Mouse (Mus musculus): ENCODE measurements at regions not wholly inside any gene's neighbourhood (a gene's known extent, or its start where the extent isn't known, plus 50 kb on each side); places are given as distances from the start of the nearest gene placed in this dataset.
A peak's percentile ranks its signal among the peaks of the same experiment; 100 is the strongest.
"Not testable (repeated sequence)": the region's sequence is repeated elsewhere in the genome, so short reads cannot be mapped to it uniquely, and the experiment has no call there.

DNA sequence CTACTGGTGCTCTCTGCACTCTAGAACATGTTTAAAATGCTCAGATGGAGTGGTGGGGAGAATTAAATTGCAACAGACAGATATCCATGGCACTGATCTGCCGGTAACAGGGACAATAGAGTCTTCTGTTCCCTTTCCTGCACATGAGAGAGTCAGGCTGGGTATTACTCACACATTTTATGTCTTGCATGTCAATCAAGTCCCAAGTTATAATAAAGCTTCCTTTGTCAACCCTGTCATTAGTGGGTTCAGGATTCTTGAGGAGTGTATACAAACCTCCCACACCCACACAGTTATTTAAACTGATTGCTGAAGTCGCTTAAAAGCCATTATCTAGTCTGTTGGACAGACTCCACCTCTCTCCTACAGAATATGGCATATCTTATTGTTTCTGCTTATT is 220.7 kb upstream of the Zfp703 start:
- DNase-seq (ENCODE audit: low spot score): no peak

DNA sequence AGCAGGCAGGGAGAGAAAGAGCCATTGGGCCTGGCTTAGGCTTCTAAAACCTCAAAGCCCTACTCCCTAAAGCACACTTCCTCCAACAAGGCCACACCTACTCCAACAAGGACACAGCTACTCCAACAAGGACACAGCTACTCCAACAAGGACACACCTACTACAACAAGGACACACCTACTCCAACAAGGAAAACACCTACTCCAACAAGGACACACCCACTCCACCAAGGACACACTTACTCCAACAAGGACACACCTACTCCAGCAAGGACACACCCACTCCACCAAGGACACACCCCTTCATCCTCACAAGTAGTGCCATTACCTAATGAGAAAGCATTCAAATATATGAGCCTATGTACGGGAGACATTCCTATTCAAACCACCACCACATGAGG is 216.4 kb upstream of the Zfp703 start:
- DNase-seq (ENCODE audit: low spot score): no peak

DNA sequence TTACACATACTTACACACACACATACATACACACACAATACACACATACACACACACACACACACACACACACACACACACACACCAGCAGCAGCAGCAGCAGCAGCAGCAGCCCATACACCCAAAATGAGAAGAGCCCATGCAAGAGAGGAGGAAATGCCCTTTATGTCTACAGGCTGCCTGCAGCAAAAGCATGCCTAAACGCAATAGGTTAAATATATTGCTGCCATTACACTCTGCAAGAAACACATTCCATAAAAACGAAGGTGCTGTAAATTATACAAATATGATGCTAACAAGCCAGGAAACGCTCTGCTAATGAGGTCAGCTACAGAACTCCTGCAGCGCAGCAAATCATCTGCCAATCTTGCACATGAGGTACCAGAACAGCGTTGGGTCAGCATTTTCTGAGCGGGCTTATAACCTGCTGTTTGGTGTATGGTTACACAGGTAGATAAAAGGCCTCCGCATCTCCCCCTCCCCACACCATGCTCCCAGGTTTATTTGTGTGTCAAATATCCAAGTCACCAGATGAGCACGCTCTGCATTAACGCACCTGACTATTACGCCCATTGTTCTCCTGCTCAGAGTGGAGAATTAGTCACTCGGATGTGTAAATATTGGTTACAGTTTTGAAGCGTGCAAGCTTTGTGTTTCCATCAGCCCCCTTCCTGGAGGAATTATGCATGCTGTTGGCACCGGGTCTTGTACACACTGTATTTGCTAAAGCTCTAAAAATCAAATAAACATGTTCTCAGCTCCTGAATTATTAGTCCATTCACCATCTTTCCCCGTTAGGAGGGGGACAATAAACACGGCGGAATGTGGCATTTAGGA is 214.0 kb upstream of the Zfp703 start:
- DNase-seq (ENCODE audit: low spot score): no peak

DNA sequence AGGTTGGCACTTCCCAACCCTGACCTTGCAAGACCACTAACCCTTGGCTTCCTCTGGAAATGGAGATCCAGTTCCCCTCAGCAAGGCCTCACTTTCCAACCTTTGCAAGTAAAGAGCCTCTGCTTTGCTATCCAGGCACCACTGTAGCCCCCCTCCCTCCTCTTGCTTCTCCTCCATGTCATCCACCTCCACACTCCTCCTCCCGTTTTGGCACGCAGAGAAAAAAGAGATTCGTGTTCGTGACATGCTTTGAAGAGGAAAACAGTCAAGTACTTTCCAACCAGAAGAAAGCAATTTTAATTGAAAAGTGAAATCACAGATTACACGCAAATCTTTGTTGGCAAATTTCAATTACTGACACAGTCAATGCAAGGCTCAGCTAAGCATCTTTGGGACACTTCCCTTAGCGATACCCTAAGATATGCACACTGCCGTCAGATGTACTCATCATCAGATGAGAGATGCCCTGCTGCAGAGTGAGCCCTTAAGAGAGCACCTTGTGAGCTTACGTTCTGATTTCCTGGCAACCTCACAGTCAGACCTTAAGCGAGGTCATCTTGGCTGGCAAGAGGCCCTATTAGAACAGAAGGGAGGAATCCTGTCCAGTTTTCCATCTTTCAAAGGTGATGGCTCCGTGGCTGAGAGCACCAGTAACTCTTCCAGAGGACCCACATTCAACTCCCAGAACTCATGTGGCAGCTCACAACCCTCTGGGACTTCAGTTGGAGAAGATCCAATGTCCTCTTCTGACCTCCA is 208.5 kb upstream of the Zfp703 start:
- DNase-seq (ENCODE audit: low spot score): no peak

DNA sequence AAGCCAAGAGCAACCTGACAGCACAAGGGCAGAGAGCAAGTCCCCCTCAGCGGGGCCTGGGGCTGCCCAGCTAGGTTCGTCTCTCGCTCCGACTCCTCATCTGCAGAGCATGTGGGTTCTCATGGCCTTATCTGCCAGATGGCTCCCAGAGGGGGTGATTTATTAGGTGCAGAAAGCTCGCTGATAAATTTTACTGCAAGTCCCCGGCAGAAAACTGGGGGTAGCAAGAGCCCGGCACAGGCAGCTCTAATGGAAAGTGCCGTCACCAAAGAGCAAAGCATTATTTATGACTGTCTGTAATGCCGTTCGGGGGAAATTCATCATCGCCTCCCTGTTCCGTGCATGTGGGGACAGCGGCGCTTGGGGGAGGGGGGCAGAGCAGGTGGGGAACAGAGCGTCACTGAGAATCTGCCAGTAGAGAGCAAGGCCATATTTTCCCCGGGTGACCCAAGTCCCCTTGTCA is 206.7 kb upstream of the Zfp703 start:
- DNase-seq (ENCODE audit: low spot score): no peak

DNA sequence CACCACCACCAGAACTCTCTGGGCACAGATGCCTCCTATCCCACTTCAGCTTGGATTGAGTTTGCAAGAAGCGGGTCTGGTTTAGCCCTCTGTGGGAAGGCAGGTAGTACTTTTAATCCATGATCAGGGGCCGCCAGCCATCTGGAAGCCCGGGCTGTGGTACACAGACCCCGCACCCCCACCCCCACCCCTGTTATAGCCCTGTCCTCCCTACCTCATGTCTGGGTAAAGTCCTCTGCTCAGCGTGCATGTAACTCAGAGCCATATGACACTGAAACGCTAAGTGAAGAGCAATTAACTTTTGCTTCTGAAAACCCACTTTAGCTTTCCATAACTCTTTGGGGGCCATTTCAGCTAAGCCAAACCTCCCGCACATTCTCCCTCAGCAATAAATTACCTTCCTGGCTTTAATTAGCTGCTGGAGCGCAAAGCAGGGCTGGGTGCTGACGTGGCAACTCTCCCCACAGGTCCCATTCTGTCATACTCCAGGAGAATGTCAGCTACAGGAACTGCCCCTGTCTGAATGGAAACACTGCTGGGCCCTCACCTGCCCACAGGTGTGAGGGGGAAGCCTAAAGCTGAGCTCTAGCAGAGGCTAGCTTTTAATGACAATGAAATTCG is 198.1 kb upstream of the Zfp703 start:
- DNase-seq (ENCODE audit: low spot score): no peak

DNA sequence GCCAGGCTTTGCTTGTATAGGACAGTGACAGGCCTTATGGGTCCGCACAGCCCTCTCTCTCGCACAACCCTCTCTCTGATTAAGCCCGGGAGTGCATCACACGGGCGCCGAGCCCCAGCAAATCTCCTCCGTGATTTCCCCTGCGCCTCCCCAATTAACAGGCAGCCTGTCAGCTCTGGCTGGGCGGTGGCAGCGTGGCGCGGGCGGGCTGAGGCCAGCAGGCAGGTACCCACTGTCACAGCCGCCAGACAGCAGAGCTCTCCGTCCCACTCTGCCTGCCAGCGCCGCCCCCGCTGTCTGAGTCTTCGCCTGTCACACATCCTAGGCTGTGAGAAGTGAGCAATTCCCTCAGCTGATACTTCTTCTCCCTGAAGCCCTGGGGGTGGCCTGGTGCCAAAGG is 196.6 kb upstream of the Zfp703 start:
- DNase-seq (ENCODE audit: low spot score): no peak

DNA sequence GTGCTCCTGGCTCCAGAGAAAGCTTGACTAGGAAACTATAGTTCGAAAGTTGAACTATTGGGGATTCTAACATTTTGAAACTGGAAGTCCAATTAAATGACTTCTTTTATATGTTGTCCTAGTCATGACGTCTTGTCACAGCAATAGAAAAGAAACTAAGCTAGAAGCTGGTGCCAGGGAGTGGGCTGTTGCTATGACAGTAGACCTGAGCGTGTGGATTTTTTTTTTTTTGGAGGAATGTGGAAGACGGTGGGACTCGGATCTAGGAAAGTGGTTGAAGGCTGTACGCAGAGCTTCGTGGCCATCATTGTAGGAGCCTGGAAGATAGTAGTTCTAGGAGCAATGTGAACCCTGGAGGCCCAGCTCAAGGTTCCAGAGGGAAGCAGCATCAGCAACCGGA is 194.2 kb upstream of the Zfp703 start:
- DNase-seq (ENCODE audit: low spot score): not testable (repeated sequence)

DNA sequence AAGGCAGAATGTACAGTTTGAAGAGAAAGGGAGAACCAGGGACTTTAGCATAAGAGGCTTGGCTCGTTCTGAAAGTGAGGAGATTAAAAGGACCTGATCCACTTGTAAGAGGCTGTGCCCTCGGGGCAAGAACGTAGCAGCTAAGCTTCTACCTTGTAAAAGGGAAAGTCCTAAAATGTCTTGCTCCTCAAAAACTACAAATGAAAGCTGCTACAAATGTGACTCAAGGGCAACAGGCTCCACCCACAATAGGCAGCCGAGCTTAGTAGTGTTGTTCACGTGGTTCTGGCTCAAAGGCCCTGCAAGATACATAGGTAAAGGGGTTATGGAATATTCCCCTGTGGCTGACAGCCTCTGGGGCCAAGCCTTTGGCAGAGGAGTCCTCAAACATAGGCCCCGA is 192.7 kb upstream of the Zfp703 start:
- DNase-seq (ENCODE audit: low spot score): no peak

DNA sequence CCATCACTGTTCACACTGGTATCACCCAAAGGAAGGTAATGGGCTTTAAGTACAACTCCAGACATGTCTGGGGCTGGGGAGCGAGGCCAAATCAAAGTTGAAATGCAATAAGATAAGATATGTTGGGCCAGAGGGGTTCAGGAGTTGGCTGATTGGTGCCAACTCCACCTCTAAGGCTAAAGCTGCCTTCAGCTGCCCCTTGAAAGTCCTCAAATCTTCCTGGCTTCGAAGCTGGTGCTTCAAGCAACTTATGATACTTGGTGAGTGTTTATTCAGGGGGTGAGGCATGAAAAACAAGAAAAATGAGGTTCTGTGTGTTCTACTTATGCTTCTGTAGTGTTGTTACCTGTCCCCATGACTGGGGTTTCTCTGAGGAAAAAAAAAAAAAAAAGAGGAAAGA is 185.3 kb upstream of the Zfp703 start:
- peak; percentile 46 for DNase-seq (ENCODE audit: low spot score)

DNA sequence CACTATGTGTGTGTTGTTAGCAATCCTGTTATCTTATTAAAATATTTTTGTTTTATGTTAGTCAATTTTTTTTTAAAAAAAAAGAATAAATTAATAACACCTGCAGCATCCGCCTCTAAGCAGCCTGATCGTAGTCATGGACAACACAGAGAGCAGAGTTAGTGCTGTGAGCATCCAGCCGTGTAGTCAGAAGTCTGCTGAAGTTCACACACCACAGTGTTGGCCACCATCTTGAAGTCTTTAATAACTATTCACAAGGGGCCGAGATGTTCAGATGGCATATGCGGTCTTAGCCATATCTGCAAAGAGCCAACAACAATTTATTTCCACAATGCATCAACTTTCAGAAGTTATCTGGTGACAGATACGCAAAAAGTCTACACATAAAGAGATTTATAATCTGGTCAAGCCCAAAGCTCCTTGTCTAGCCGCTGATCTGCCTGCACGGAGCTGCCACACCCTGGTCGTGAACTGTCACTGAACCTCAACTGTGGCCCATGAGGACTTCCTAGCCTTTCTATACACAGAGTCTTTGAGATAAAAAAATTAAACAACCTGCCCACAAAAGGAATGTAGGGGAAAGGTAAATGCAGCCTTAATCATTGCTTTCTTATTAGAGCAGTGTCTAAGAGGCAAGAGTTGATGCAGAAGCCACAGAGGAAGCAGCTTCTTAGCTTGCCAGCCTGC is 183.4 kb upstream of the Zfp703 start:
- no peak for DNase-seq (ENCODE audit: low spot score)

DNA sequence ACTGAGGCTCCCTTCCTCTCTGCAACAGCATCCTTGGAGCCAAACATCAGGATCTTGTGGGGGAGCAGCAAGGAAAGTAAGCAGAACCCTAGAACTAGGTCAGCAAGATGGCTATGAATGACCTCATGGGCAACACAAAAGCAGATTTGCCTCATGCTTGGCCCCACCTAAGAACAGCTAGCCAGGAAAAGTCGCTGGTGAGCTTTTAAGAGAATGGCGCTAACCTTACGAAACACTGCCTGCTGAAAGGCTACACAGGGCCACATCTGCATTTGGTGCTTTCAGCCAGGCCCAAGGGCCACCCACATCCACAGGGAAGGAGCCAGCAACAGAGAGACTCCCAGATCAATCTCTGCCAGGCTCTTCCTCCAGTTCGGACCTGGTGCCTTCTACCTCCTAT is 182.7 kb upstream of the Zfp703 start:
- no peak for DNase-seq (ENCODE audit: low spot score)

DNA sequence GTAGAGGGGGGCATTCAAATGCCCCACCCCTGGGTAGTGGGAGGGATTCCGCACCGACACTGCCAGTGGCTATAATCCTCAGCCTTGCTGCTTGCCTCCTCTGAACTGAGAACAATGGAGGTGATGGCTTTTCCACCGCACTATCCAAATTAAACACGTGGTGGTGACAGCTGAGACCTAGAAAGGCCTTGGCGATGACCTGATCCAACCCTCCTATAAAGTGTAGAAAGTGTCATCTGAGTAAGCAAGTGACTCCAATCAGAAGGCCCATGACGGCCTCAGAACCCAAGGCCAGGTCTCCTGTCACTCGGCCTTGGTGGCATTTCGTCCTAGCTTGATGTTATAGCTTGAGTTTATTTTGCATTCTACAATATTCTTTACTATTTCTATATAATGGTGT is 181.5 kb upstream of the Zfp703 start:
- no peak for DNase-seq (ENCODE audit: low spot score)

DNA sequence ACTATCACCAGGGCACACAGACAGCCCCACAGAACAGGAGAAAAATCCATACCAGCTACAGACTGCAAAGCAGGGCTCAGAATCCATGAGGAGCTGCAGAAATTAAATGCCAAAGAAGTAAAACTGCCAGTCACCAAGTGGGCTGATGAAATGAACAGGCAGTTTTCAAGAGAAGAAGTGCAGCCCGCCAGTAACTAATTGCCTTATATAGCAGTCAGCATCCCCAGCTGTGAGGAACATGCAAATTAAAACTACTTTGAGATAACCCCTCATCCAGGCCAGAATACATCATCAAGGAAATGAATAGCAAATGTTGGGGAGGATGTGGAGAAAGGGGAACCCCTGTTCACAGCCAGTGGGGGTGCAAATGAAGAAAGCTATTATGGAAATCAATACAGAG is 177.3 kb upstream of the Zfp703 start:
- no peak for DNase-seq (ENCODE audit: low spot score)

DNA sequence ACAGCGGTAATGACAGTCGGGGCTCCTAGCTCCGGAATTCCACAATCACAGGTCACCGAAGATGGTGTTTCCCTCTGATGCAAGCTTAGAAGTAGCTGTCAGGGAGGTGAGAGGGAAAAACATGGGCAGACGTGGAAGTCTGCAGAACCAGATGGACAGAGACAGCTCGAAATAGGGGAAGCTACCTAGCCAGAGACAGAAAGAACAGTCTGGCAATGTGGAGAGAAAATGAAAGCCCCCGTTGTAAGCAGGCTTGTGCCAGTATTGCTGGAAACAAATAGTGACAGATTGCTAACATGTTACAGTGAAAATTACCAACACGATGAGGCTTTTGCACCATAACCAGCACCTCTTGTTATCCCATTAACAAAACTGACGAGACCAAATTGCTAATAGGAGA is 173.0 kb upstream of the Zfp703 start:
- DNase-seq (ENCODE audit: low spot score): no peak

DNA sequence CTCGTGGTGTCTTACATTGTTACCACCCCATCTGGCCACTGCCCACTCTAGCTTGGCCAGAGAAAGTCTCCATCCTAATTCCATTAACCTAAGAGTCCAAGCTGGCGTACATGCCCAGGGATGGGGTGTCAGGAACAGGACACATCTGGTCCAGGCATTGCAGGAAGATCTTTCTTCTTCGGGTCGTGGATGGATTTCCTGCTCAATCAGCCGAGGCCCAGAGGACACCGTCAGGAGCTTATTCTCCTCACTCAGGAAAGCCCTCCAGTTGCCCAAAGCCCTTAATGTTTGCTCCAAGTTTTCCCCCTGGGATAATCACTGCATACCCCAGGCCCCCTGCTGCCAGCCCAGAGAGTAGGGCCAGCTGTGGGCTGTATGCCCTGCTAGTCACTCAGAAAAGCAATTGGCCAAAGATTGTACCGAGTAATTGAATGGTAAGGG is 172.2 kb upstream of the Zfp703 start:
- peak; percentile 57 for DNase-seq (ENCODE audit: low spot score)

DNA sequence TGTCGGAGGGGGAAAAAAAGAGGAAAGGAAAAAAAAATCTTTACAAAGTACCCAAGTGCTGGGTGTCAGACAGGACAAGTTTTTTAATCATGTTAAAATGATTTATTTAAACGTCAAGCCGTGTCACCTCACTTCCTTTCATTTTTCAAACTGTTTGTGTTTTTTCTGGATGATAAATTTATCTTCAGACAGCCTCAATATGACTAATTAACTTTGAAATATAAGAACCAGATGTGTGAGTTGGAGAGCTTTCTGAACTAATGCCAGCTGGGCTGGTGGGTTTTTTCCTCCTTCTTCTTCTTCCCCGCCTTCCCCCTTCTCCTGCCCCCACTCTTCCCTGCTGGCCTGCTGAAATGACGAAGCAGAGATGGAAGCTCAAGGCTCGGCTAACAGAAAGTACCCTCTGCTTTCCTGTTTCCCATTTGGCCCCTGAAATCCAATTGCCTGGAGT is 171.7 kb upstream of the Zfp703 start:
- DNase-seq (ENCODE audit: low spot score): no peak

DNA sequence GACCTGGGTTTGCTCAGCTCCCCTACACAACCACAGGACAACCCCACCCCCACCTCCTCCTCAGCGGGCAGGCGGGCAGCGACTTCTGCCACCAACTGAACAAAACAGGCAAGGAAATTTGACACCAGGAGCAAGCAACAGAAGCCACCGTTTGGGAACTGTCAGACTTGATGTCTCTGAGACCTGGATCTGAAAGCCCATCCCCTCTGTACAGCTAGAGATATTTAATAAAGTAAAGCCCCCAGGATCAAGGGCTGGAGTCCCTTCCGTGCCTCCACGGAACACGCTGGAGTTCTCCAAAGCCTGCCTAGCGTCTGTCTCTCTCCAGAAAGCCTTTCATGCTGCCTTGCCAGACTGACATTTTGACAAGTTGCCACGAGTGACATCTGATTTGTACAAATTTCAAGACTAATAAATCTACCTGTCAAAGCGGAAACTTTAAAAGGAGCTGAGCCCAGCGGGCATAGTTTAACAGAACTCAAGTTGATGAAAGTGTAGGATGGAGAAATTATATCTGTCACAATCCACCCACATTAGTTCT is 168.9 kb upstream of the Zfp703 start:
- no peak for DNase-seq (ENCODE audit: low spot score)

DNA sequence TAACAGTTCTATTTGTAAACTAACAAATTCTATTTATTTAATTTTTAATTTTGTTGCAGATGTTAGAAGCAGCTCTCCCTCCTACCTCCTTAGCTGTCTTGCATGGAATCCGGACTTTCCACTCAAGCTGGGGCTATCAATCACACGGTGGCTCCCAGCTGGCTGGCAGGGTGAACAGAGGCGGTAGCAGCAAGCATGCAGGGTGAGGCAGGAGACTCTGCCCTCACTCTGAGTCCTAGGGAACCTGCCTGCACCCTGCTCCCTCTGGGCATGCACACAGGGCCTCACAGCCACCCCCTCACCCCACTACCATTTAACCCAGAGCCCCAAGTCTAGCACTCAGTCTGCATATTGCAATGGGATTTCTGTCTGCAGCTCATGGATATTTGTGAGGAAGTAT is 168.4 kb upstream of the Zfp703 start:
- no peak for DNase-seq (ENCODE audit: low spot score)

DNA sequence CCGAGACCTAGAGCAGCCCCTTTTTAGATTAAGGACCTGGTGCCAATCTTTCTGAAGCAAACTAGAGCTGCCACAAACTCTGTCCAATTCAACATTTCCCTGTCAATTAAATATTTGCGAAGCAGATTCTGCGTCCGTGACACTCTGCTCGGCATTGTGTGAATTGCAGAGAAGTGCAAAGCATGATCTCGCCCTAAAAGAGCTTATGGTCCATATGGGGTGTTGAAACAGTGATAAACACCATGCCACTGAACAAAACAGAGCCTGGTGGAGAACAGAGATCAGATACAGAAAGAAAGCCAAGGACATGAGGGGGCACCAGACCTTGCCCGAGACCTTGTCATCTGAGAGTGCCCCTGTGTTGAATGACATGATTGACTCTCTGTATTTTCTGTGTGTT is 167.2 kb upstream of the Zfp703 start:
- DNase-seq (ENCODE audit: low spot score): no peak

DNA sequence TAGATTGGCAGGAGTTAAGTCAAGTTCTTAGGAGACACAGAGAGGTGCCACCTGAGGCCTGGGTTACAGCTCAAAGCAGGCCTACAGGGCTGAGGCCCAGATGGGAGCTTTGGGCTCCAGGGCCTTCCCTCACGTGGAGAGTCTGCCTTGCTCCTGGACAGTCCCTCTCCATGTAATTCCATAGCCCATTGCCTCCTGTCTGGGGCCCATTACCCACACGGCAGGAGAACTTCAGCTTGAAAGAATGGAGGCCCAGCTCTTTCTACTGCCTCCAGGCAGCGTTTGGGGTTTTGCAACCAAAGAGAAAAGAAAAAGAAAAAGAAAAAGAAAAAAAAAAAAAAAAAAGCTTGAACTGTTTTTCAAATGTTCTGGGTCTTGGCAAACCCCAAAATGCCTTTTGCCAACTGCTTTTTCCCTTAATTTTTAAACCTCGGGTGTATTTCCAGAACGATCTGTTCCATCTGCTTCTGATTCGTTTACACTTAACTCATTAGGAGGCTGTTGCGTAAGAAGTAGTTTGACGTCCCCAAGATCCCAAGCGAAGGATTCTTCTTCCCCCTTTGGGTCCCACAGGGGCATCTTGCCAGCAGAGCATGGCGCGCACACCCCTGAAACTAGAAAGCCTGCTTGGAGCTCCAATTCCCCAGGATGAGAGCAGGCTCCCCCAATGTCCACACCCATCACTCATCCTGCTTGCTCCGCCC is 165.4 kb upstream of the Zfp703 start:
- DNase-seq (ENCODE audit: low spot score): peak; percentile 51
